ENCODE assay signal across 20 mouse cellular contexts in genomic region chr13:63141275-63141674, GRCm38 (mm10).
A peak's percentile ranks its signal among the peaks of the same experiment; 100 is the strongest.
DNase-seq lines count a peak whose midpoint lies in the region; ATAC-seq and TF ChIP-seq lines count a peak whose summit lies in the region.
"Had no signal": no experiment of that assay in that cellular context is flagged by ENCODE, and none has a peak within 500 bp of the region (broad histone marks: within the 10 kb centered on the region; RNA-seq: fewer than 3 reads in every experiment).

No protein-coding gene starts in this region.

- peak overlapping the region; percentile 23; the same call in 1 of the 2 replicates for H3K27ac ChIP-seq in embryonic facial prominence, embryonic 13.5 days
- no peak overlapping the region for H3K27ac ChIP-seq in embryonic facial prominence, embryonic 10.5 days (replicated peaks)
- H3K27ac ChIP-seq in layer of hippocampus, adult 2 months = peak overlapping the region; percentile 71
- H3K27ac ChIP-seq: hindbrain, embryonic 14.5 days; liver, embryonic 14.5 days; lung, embryonic 15.5 days; neural tube, embryonic 12.5 days; stomach, postnatal 0 days had no signal

- no peaks in the 10 kb centered on the region for H3K27me3 ChIP-seq in embryonic facial prominence, embryonic 13.5 days
- no peaks in the 10 kb centered on the region for H3K27me3 ChIP-seq in embryonic facial prominence, embryonic 10.5 days (replicated peaks; ENCODE audit: low read depth, poor library complexity, severe bottlenecking)
- H3K27me3 ChIP-seq: lung, embryonic 15.5 days; neural tube, embryonic 12.5 days had no signal

- no peaks in the 10 kb centered on the region for H3K9me3 ChIP-seq in embryonic facial prominence, embryonic 13.5 days
- no peaks in the 10 kb centered on the region for H3K9me3 ChIP-seq in embryonic facial prominence, embryonic 10.5 days
- H3K9me3 ChIP-seq: G1E; lung, embryonic 15.5 days; neural tube, embryonic 12.5 days had no signal

- H3K4me3 ChIP-seq in embryonic facial prominence, embryonic 13.5 days = no peak overlapping the region
- no peak overlapping the region for H3K4me3 ChIP-seq in embryonic facial prominence, embryonic 10.5 days
- no peak overlapping the region for H3K4me3 ChIP-seq in layer of hippocampus, adult 2 months
- H3K4me3 ChIP-seq: lung, embryonic 15.5 days; neural tube, embryonic 12.5 days had no signal

- no peak for ATAC-seq in embryonic facial prominence, embryonic 13.5 days (ENCODE audit: insufficient number of reproducible peaks, insufficient read depth, low FRiP score, low TSS enrichment, low read depth)
- ATAC-seq: intestine, embryonic 16.5 days had no signal

- intact Hi-C loops in left cerebral cortex, postnatal 25 days (cut with DNase I) = no loop called here

- no peak overlapping the region for H3K4me2 ChIP-seq in embryonic facial prominence, embryonic 13.5 days
- H3K4me2 ChIP-seq: hindbrain, embryonic 14.5 days; lung, embryonic 15.5 days; midbrain, embryonic 11.5 days; neural tube, embryonic 12.5 days had no signal

- H3K9ac ChIP-seq in embryonic facial prominence, embryonic 13.5 days = no peak overlapping the region
- H3K9ac ChIP-seq: hindbrain, embryonic 14.5 days; liver, embryonic 14.5 days; lung, embryonic 15.5 days; neural tube, embryonic 12.5 days had no signal

- TF ChIP-seq CTCF in layer of hippocampus, adult 2 months (conservative IDR thresholded peaks at IDR 0.05) = no peak

- H3K4me1 ChIP-seq in embryonic facial prominence, embryonic 13.5 days = peaks cover 14% of the 10 kb centered on the region; the same call in 1 of the 2 replicates
- peaks cover 9% of the 10 kb centered on the region; the same call in 1 of the 2 replicates for H3K4me1 ChIP-seq in embryonic facial prominence, embryonic 10.5 days
- H3K4me1 ChIP-seq: lung, embryonic 15.5 days; neural tube, embryonic 12.5 days had no signal

- no peak for DNase-seq in embryonic facial prominence, embryonic 10.5 days (ENCODE audit: low spot score)
- DNase-seq in layer of hippocampus, adult 2 months (ENCODE audit: low spot score in 2 of 2) = peak in 1 of 2 experiments; percentile 8
- no peak for DNase-seq in layer of hippocampus, adult 9-10 months (ENCODE audit: low spot score)
- peak; percentile 59 for DNase-seq in induced T-regulatory cell, adult 2 months (ENCODE audit: low read depth)
- peak; percentile 37 for DNase-seq in naive thymus-derived CD4-positive, alpha-beta T cell, adult 2 months (ENCODE audit: low read depth)
- no peak for DNase-seq in cerebellum, adult 18-20 months
- no peak for DNase-seq in left cerebral cortex, postnatal 25 days (ENCODE audit: low spot score in 2 of 2)
- DNase-seq: cerebellum, adult 9-10 months; heart, postnatal 14 days; left cerebral cortex, postnatal 4 days; right cerebral cortex, adult 18-20 months had no signal

- no peaks in the 10 kb centered on the region for H3K36me3 ChIP-seq in embryonic facial prominence, embryonic 13.5 days
- H3K36me3 ChIP-seq in embryonic facial prominence, embryonic 10.5 days (replicated peaks) = no peaks in the 10 kb centered on the region
- H3K36me3 ChIP-seq: G1E; lung, embryonic 15.5 days; neural tube, embryonic 12.5 days had no signal

Comparison
In these comparisons a context has a peak if more than half of its experiments do, and no peak if none do; other contexts are left out.
1. DNase-seq: peak in induced T-regulatory cell, adult 2 months (single experiment) and naive thymus-derived CD4-positive, alpha-beta T cell, adult 2 months (single experiment); none in embryonic facial prominence, embryonic 10.5 days (single experiment), layer of hippocampus, adult 9-10 months (single experiment), cerebellum, adult 18-20 months (0 of 2) and left cerebral cortex, postnatal 25 days (0 of 2).